Mouse (Mus musculus) intestine, embryonic 16.5 days (tissue): ENCODE measurements around the gene Nemp1. TPM values are rescaled to one million over a fixed set of nuclear protein-coding genes. Genes with fewer than 3 reads are reported as not detected.

ENCODE experiments used
- ATAC-seq: fragments of 200-750 bp; cut with Nextera tagmentation; 2 replicates; pipeline ENCODE4 v1.8.0; 2017; ENCODE audit warnings: moderate TSS enrichment, moderate library complexity
- H3K27ac ChIP-seq: fragments of 300-500 bp; sonication (generic); 2 replicates; pipeline ENCODE4 v1.5.1; 2014; ENCODE audit warnings: mild to moderate bottlenecking, low read length
- H3K27me3 ChIP-seq: fragments of 300-500 bp; sonication (generic); replicated peaks from 2 replicates; pipeline ENCODE4 v1.6.1; 2014; ENCODE audit warnings: low read length, control low read depth, mixed read lengths; ENCODE audit not compliant: control insufficient read depth, insufficient read depth
- H3K36me3 ChIP-seq: fragments of 300-500 bp; sonication (generic); 2 replicates; pipeline ENCODE4 v1.6.1; 2014; ENCODE audit warnings: low read length, control low read depth; ENCODE audit not compliant: control insufficient read depth, insufficient read depth
- H3K4me1 ChIP-seq: fragments of 300-500 bp; sonication (generic); 2 replicates; pipeline ENCODE4 v1.6.1; 2014; ENCODE audit warnings: low read length, control low read depth, mixed read lengths; ENCODE audit not compliant: control insufficient read depth, insufficient read depth
- H3K4me2 ChIP-seq: fragments of 300-500 bp; sonication (generic); 2 replicates; pipeline ENCODE4 v1.6.1; 2014; ENCODE audit warnings: low read depth, low read length, control low read depth
- H3K4me3 ChIP-seq: fragments of 300-500 bp; sonication (generic); 2 replicates; pipeline ENCODE4 v1.5.1; 2014; ENCODE audit warnings: mild to moderate bottlenecking, low read length
- H3K9ac ChIP-seq: fragments of 300-500 bp; sonication (generic); 2 replicates; pipeline ENCODE4 v1.6.1; 2014; ENCODE audit warnings: low read depth, low read length
- H3K9me3 ChIP-seq: fragments of 300-500 bp; sonication (generic); 2 replicates; pipeline ENCODE4 v1.6.1; 2016; ENCODE audit warnings: low read length, control low read depth; ENCODE audit not compliant: control insufficient read depth
- WGBS: fragments of 180-500 bp; shearing (Covaris S2); extraction: QIAGEN DNeasy Blood & Tissue Kit; methylation state at CpG from one replicate; pipeline ENCODE4 v1.1.7; 2014; 5-methylcytosine and 5-hydroxymethylcytosine counted together
- polyA plus RNA-seq: library from polyadenylated mRNA; unstranded; fragments of >200 nt; fragmentation: Nextera tagmentation; extraction: Ambion mirVana; gene quantifications from 2 replicates; pipeline ENCODE4 v1.2.1, GENCODE M21; 2015

Nemp1 gene
- polyA plus RNA-seq, 1 experiment from 2014 or later, result 5.9 TPM

- H3K36me3 ChIP-seq, result peaks cover 33% of the 10 kb centered on the region
- peak overlapping the region; percentile 86 for H3K27ac ChIP-seq
- H3K9me3 ChIP-seq, result no peaks in the 10 kb centered on the region
- WGBS, result under 1% methylated on average over 55 of the region's 55 CpGs
- peaks cover 16% of the 10 kb centered on the region for H3K4me1 ChIP-seq
- no peaks in the 10 kb centered on the region for H3K27me3 ChIP-seq
- H3K4me3 ChIP-seq, result peak overlapping the region; percentile 90
- ATAC-seq, result peak; percentile 49
- H3K4me2 ChIP-seq, result peak overlapping the region; percentile 78
- H3K9ac ChIP-seq, result peak overlapping the region; percentile 95
These were observed 73.0 kb downstream of the Nemp1 start for GRCm38 (mm10) chr10:127739661-127740161.

- 71% methylated on average over 5 of the region's 5 CpGs for WGBS
- Histone ChIP-seq H3K9me3 (no peaks in the 10 kb centered on the region), H3K4me3 (no peak overlapping the region), H3K27ac (no peak overlapping the region), H3K4me2 (no peak overlapping the region), H3K9ac (no peak overlapping the region), H3K4me1 (peaks cover 16% of the 10 kb centered on the region), H3K36me3 (peaks cover 37% of the 10 kb centered on the region), H3K27me3 (no peaks in the 10 kb centered on the region)
- no peak for ATAC-seq
These were observed 78.0 kb downstream of the Nemp1 start for GRCm38 (mm10) chr10:127744661-127745060.

GRCm38 (mm10) chr10:127745886-127746285 is 79.2 kb downstream of the Nemp1 start:
- no peaks in the 10 kb centered on the region for H3K27me3 ChIP-seq
- 69% methylated on average over 5 of the region's 5 CpGs for WGBS
- no peaks in the 10 kb centered on the region for H3K9me3 ChIP-seq
- H3K4me2 ChIP-seq, result no peak overlapping the region
- no peak overlapping the region for H3K27ac ChIP-seq
- H3K4me3 ChIP-seq, result no peak overlapping the region
- ATAC-seq, result no peak
- peaks cover 11% of the 10 kb centered on the region for H3K4me1 ChIP-seq
- no peak overlapping the region for H3K9ac ChIP-seq
- H3K36me3 ChIP-seq, result peaks cover 37% of the 10 kb centered on the region

- Histone ChIP-seq H3K4me1 (peaks cover 11% of the 10 kb centered on the region), H3K4me3 (no peak overlapping the region), H3K27ac (no peak overlapping the region), H3K36me3 (peaks cover 28% of the 10 kb centered on the region), H3K4me2 (no peak overlapping the region), H3K27me3 (no peaks in the 10 kb centered on the region), H3K9me3 (no peaks in the 10 kb centered on the region), H3K9ac (no peak overlapping the region)
- no peak for ATAC-seq
- 88% methylated on average over 8 of the region's 8 CpGs for WGBS
These were observed 80.6 kb downstream of the Nemp1 start for GRCm38 (mm10) chr10:127747254-127747653.

GRCm38 (mm10) chr10:127748847-127749612 is 82.3 kb downstream of the Nemp1 start:
- H3K27me3 ChIP-seq, result no peaks in the 10 kb centered on the region
- no peak overlapping the region for H3K27ac ChIP-seq
- peaks cover 11% of the 10 kb centered on the region for H3K4me1 ChIP-seq
- H3K4me2 ChIP-seq, result peak overlapping the region; percentile 22
- H3K9me3 ChIP-seq, result no peaks in the 10 kb centered on the region
- WGBS, result 12% methylated on average over 8 of the region's 8 CpGs
- no peak overlapping the region; the same call in 1 of the 2 replicates for H3K9ac ChIP-seq
- ATAC-seq, result peak; percentile 62
- peaks cover 10% of the 10 kb centered on the region for H3K36me3 ChIP-seq
- no peak overlapping the region for H3K4me3 ChIP-seq

- 59% methylated on average over 24 of the region's 24 CpGs for WGBS
- 0 out of 2 replicates have a peak overlapping the region, but pooled peaks have one; percentile 23 for H3K4me3 ChIP-seq
These were observed 83.6 kb downstream of the Nemp1 start for GRCm38 (mm10) chr10:127750136-127750777.

More at GRCm38 (mm10) chr10:127750136-127750777, 83.6 kb downstream of the Nemp1 start:
- no peak for ATAC-seq
- H3K27ac ChIP-seq, result no peak overlapping the region
- H3K36me3 ChIP-seq, result peaks cover 4% of the 10 kb centered on the region; the same call in 1 of the 2 replicates
- no peaks in the 10 kb centered on the region for H3K9me3 ChIP-seq
- peak overlapping the region; percentile 27; the same call in 1 of the 2 replicates for H3K4me2 ChIP-seq
- H3K27me3 ChIP-seq, result no peaks in the 10 kb centered on the region
- peaks cover 11% of the 10 kb centered on the region for H3K4me1 ChIP-seq
- H3K9ac ChIP-seq, result 0 out of 2 replicates have a peak overlapping the region, but pooled peaks have one; percentile 19

Other genes with a start within 250 kb of the Nemp1 start
- 0.32 and 0.67 TPM in 2 replicates for gene Stac3, start 165.2 kb upstream of the Nemp1 start, polyA plus RNA-seq
- gene Ndufa4l2, start 151.9 kb upstream of the Nemp1 start, polyA plus RNA-seq, result 64.5 and 64.6 TPM in 2 replicates
- 146 and 170 TPM in 2 replicates for gene Shmt2, start 144.5 kb upstream of the Nemp1 start, polyA plus RNA-seq
- gene Nxph4, start 132.3 kb upstream of the Nemp1 start, polyA plus RNA-seq, result 4.3 and 4.4 TPM in 2 replicates
- gene Lrp1, start 45.8 kb upstream of the Nemp1 start, polyA plus RNA-seq, result 64.6 and 67.0 TPM in 2 replicates
- gene Stat6, start 23.9 kb upstream of the Nemp1 start, polyA plus RNA-seq, result 46.8 and 49.3 TPM in 2 replicates
- gene Nab2, start 1.7 kb downstream of the Nemp1 start, polyA plus RNA-seq, result 7.5 and 8.4 TPM in 2 replicates
- gene Myo1a, start 38.3 kb downstream of the Nemp1 start, polyA plus RNA-seq, result 53.8 and 61.2 TPM in 2 replicates
- 1.3 and 2.2 TPM in 2 replicates for gene Tac2, start 57.6 kb downstream of the Nemp1 start, polyA plus RNA-seq
- gene Zbtb39, start 72.6 kb downstream of the Nemp1 start, polyA plus RNA-seq, result 1.6 TPM in 2 replicates
- 2.1 and 2.2 TPM in 2 replicates for gene Gpr182, start 84.8 kb downstream of the Nemp1 start, polyA plus RNA-seq
- 0.05 TPM in 2 replicates for gene Rdh1, start 92.8 kb downstream of the Nemp1 start, polyA plus RNA-seq
- 0.17 TPM in 1 of 2 replicates, not detected in the other for gene Rdh16f1, start 92.9 kb downstream of the Nemp1 start, polyA plus RNA-seq
- gene Rdh9, start 109.5 kb downstream of the Nemp1 start, polyA plus RNA-seq, result 0.26 TPM in 1 of 2 replicates, not detected in the other
- 0.05 TPM in 1 of 2 replicates, not detected in the other for gene Rdh16, start 134.3 kb downstream of the Nemp1 start, polyA plus RNA-seq
- not detected in 2 replicates for gene Rdh19, start 183.0 kb downstream of the Nemp1 start, polyA plus RNA-seq
- 0.27 and 0.49 TPM in 2 replicates for gene Rdh16f2, start 199.6 kb downstream of the Nemp1 start, polyA plus RNA-seq
- gene Rdh7, start 221.9 kb downstream of the Nemp1 start, polyA plus RNA-seq, result 0.86 and 1.1 TPM in 2 replicates
- 0.17 and 0.33 TPM in 2 replicates for gene Sdr9c7, start 231.6 kb downstream of the Nemp1 start, polyA plus RNA-seq